Mouse (Mus musculus) hindbrain, embryonic 16.5 days (tissue): ENCODE results near the gene Plekhg3. TPM values are rescaled to one million over a fixed set of nuclear protein-coding genes. Genes with fewer than 3 reads are reported as not detected.
A peak's percentile ranks its signal among the peaks of the same experiment; 100 is the strongest.

Experiments
- ATAC-seq: fragments of 200-750 bp; cut with Nextera tagmentation; 2 replicates; pipeline ENCODE4 v1.8.0; 2017; ENCODE audit warnings: moderate TSS enrichment, moderate library complexity
- H3K27ac ChIP-seq: fragments of 300-500 bp; sonication (generic); 2 replicates; pipeline ENCODE4 v1.5.1; 2014; ENCODE audit warnings: low read depth, mild to moderate bottlenecking, control low read depth, low read length, moderate library complexity
- H3K27me3 ChIP-seq: fragments of 300-500 bp; sonication (generic); replicated peaks from 2 replicates; pipeline ENCODE4 v1.6.1; 2014; ENCODE audit warnings: low read length; ENCODE audit not compliant: control insufficient read depth, insufficient read depth
- H3K36me3 ChIP-seq: fragments of 300-500 bp; sonication (generic); 2 replicates; pipeline ENCODE4 v1.6.1; 2014; ENCODE audit warnings: mild to moderate bottlenecking, low read length, moderate library complexity, mixed read lengths; ENCODE audit not compliant: control insufficient read depth, insufficient read depth
- H3K4me1 ChIP-seq: fragments of 300-500 bp; sonication (generic); 2 replicates; pipeline ENCODE4 v1.6.1; 2014; ENCODE audit warnings: low read depth, low read length; ENCODE audit not compliant: control insufficient read depth, insufficient read depth
- H3K4me2 ChIP-seq: fragments of 300-500 bp; sonication (generic); 2 replicates; pipeline ENCODE4 v1.6.1; 2014; ENCODE audit warnings: mild to moderate bottlenecking, low read length, control low read depth, moderate library complexity
- H3K4me3 ChIP-seq: fragments of 300-500 bp; sonication (generic); 2 replicates; pipeline ENCODE4 v1.5.1; 2014; ENCODE audit warnings: mild to moderate bottlenecking, low read length, control low read depth, moderate library complexity
- H3K9ac ChIP-seq: fragments of 300-500 bp; sonication (generic); 2 replicates; pipeline ENCODE4 v1.6.1; 2014; ENCODE audit warnings: low read depth, mild to moderate bottlenecking, control low read depth, low read length, moderate library complexity
- H3K9me3 ChIP-seq: fragments of 300-500 bp; sonication (generic); 2 replicates; pipeline ENCODE4 v1.6.1; 2014; ENCODE audit warnings: mild to moderate bottlenecking, low read length, moderate library complexity; ENCODE audit not compliant: control insufficient read depth
- WGBS: fragments of 180-500 bp; shearing (Covaris S2); extraction: QIAGEN DNeasy Blood & Tissue Kit; methylation state at CpG from one replicate; pipeline ENCODE4 v1.1.7; 2014; 5-methylcytosine and 5-hydroxymethylcytosine counted together
- polyA plus RNA-seq: library from polyadenylated mRNA; unstranded; fragments of >200 nt; fragmentation: Nextera tagmentation; extraction: Ambion mirVana; gene quantifications from 2 replicates; pipeline ENCODE4 v1.2.1, GENCODE M21; 2015

Gene Plekhg3
- polyA plus RNA-seq, 1 experiment from 2014 or later = 1.7 TPM

DNA sequence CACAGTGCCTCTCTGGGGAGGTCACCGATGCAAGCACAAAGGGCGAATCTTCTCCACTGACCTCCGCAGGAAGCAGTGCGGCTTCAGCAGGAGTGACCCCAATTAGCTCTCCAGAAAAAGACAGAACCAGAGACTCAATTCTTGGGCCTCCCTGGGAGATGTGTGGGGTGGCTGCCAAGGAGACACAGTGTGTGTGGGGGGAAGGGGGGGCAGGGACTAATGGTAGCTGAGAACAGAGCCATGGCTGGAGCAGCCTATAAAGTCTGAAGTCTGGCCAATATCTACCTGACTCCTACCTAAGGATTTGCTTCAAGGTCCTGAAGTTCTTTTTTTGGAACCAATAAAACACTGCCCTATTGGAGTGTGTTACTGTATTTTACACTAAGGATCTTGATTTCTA, 73.9 kb downstream of the Plekhg3 start:
- Histone ChIP-seq H3K4me2 (no peak overlapping the region), H3K36me3 (0 out of 2 replicates have a peak, but pooled peaks cover 2% of the 10 kb centered on the region), H3K9me3 (no peaks in the 10 kb centered on the region), H3K9ac (no peak overlapping the region), H3K4me1 (no peaks in the 10 kb centered on the region), H3K27ac (no peak overlapping the region), H3K27me3 (no peaks in the 10 kb centered on the region), H3K4me3 (no peak overlapping the region)
- ATAC-seq = no peak
- WGBS = 31% methylated on average over 4 of the region's 4 CpGs

DNA sequence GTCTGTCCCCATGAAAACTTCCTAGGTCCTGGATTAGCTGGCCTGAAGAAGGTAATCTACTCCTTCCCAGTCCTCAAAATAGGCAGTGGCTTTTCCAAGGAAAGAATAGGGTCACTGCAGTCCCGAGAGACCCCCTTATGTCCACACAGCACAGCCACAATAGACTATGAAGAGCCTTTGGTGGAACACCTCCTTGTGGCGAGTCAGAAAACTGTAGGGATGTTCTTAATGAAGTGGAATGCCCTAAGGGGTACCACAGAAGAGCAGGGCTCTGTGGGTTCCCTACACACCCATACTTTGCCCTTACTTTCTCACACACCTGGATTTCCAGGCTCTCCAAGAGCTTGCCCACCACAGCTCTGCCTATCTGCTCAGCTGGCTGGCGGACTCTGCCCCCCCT, 75.1 kb downstream of the Plekhg3 start:
- WGBS = 70% methylated on average over 3 of the region's 3 CpGs
- no peak for ATAC-seq
- H3K4me3 ChIP-seq = no peak overlapping the region
- H3K9me3 ChIP-seq = no peaks in the 10 kb centered on the region
- H3K4me1 ChIP-seq = no peaks in the 10 kb centered on the region
- no peak overlapping the region for H3K27ac ChIP-seq
- H3K27me3 ChIP-seq = no peaks in the 10 kb centered on the region
- no peak overlapping the region for H3K9ac ChIP-seq
- H3K4me2 ChIP-seq = no peak overlapping the region
- 0 out of 2 replicates have a peak, but pooled peaks cover 2% of the 10 kb centered on the region for H3K36me3 ChIP-seq

DNA sequence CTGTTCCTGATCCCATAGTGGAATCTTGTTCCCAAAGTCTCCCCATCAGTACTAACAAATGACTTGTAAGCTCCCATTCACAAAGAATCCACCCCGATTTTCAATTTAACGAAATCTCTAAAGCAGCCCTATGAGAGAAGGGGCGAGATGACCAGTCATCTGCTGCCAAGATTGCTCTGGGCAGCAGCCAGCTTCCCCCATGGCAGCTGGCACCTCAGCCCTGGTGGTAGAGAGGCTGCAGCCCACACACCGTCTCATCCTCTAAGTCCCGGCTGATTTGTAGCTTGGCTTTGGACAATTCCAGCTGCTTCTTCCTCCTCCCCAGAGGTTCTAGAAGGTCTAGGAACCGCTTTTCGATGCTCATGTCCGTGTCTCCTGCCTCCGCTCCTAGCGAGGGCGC, 77.5 kb downstream of the Plekhg3 start:
- no peaks in the 10 kb centered on the region for H3K36me3 ChIP-seq
- H3K4me2 ChIP-seq = no peak overlapping the region
- H3K9ac ChIP-seq = no peak overlapping the region
- H3K27me3 ChIP-seq = no peaks in the 10 kb centered on the region
- H3K9me3 ChIP-seq = no peaks in the 10 kb centered on the region
- no peak overlapping the region for H3K27ac ChIP-seq
- no peaks in the 10 kb centered on the region for H3K4me1 ChIP-seq
- H3K4me3 ChIP-seq = no peak overlapping the region
- peak; percentile 57; the same call in 1 of the 2 replicates for ATAC-seq
- WGBS = 69% methylated on average over 11 of the region's 11 CpGs

DNA sequence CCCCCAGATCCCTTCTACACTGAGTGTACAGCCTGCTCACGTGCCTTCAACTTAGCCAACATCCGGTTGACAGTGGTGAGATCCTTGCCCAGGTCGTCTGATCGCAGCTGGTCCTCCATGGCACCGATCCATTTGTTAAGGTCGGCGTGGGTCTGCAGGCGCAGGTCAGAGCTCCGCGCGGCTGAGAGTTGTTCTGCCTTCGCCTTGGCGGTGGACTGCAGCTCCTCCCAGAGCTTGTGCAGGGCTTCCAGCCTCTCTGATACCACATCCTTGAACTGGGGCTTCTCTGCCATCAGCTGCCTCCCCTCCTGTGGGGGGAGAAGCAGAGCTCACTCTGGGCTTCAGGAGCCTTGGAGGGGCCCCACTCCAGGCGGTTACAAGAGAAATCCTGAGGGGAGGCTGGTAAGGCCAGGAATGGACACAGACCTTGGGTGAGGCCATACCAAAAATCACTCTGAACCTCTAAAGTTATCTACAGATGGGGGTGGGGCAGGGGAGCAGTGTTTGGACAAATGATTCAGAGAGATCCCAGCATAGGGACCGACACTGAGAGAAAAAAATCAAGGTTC, 78.4 kb downstream of the Plekhg3 start:
- Histone ChIP-seq H3K4me1 (no peaks in the 10 kb centered on the region), H3K27ac (no peak overlapping the region), H3K4me3 (no peak overlapping the region), H3K9ac (no peak overlapping the region), H3K27me3 (no peaks in the 10 kb centered on the region), H3K9me3 (no peaks in the 10 kb centered on the region), H3K4me2 (no peak overlapping the region), H3K36me3 (no peaks in the 10 kb centered on the region)
- WGBS = 80% methylated on average over 15 of the region's 15 CpGs
- no peak for ATAC-seq

DNA sequence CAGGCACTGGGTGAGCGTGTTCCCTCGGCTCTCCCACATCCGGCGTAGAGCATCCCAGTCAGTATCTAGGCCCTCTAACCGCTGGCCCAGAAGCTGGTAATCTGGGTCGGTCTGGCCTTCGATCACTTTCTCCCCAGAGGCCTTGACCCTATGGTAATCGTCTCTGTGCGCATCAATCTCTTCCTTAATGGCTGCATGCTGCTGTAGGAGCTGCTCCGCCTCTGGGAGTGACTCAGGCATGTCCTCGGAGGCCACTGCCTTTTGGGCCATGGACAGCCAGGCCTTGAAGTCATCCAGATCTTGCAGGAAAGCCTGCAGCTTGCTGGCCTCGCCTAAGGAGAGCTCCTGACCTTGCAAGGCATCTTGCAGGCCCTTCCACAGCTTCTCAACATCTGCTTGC, 81.9 kb downstream of the Plekhg3 start:
- no peak overlapping the region for H3K27ac ChIP-seq
- no peaks in the 10 kb centered on the region for H3K27me3 ChIP-seq
- no peaks in the 10 kb centered on the region for H3K9me3 ChIP-seq
- no peak overlapping the region for H3K4me2 ChIP-seq
- 84% methylated on average over 12 of the region's 12 CpGs for WGBS
- H3K9ac ChIP-seq = no peak overlapping the region
- no peaks in the 10 kb centered on the region for H3K4me1 ChIP-seq
- H3K4me3 ChIP-seq = no peak overlapping the region
- no peaks in the 10 kb centered on the region for H3K36me3 ChIP-seq
- ATAC-seq = no peak

DNA sequence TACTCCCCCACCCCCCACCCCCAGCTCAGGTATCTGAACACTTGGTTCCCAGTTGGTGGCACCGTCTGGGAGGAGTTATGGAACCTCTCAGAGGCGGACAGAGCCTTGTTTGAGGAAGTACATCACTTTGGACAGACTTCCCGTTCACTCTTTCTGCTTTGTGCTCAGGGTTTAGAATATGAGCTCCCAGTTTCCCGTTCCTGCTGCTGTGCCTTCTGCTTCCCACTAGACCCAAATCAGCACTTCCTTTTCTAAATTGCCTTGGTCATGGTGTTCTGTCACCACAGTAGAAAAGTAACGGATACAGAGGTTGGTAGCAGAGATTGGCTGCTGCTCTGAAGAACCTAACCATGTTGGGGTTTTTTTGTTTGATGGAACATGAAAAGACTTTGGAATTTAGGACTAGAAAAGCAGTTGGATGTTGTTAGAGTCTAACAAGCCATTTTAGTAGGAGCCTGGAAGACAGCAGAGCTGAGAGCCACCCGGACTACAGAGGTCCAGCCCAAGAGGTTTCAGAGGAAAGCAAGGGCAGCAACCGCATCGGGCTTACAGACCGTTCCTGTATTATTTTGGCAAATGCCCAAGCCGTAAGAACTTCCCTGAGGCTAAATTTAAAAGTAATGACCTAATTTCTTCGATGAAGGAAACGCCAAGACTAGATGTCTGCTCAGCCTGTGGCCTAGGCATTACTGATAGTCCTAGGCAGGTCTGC, 84.3 kb downstream of the Plekhg3 start:
- H3K27me3 ChIP-seq = no peaks in the 10 kb centered on the region
- no peak overlapping the region for H3K9ac ChIP-seq
- no peaks in the 10 kb centered on the region for H3K9me3 ChIP-seq
- H3K27ac ChIP-seq = no peak overlapping the region
- no peak overlapping the region for H3K4me2 ChIP-seq
- no peak overlapping the region for H3K4me3 ChIP-seq
- ATAC-seq = no peak
- no peaks in the 10 kb centered on the region for H3K36me3 ChIP-seq
- no peaks in the 10 kb centered on the region for H3K4me1 ChIP-seq
- 60% methylated on average over 12 of the region's 12 CpGs for WGBS

DNA sequence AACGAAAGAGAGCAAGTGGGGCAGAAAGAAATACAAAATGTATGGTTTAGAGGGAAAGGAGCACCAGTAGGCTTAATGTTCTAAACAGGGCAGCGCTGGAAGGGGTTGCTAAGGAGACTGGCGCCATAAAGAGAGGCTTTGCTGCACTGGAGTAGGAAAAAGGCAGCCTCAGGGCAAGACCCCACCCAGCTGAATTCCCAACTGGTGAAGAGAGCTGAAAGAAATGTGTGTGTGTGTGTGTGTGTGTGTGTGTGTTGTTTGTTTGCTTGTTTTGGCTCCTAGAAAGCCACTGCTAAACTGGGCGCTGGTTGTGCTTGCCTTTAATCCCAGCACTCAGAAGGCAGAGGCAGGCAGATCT, 84.9 kb downstream of the Plekhg3 start:
- H3K9me3 ChIP-seq = no peaks in the 10 kb centered on the region
- no peaks in the 10 kb centered on the region for H3K27me3 ChIP-seq
- ATAC-seq = no peak
- H3K4me2 ChIP-seq = no peak overlapping the region
- no peak overlapping the region for H3K9ac ChIP-seq
- H3K36me3 ChIP-seq = no peaks in the 10 kb centered on the region
- H3K4me1 ChIP-seq = no peaks in the 10 kb centered on the region
- H3K4me3 ChIP-seq = no peak overlapping the region
- H3K27ac ChIP-seq = no peak overlapping the region
- 72% methylated on average over 4 of the region's 4 CpGs for WGBS

DNA sequence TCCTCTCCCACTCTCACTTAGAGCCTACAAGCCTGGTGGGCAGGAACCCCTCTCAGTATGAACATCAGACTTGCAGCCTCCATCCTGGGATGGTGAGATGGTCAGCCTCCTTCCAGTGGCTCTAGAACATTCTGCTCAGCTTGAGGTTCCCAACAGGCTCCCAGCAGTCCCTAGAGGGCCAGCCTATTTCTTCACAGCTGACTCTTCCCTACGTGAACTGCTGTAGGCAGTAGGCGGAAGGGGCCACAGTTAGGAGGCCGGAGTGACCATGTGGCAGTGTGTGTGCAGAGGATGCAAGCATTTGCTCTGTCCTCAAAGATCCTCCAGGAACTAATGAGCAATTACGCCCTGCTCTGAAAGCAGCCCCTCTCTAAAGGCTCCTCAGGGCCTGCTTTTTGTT, 87.5 kb downstream of the Plekhg3 start:
- Histone ChIP-seq H3K4me3 (no peak overlapping the region), H3K4me2 (no peak overlapping the region), H3K27ac (no peak overlapping the region), H3K9ac (no peak overlapping the region), H3K9me3 (no peaks in the 10 kb centered on the region), H3K4me1 (no peaks in the 10 kb centered on the region), H3K36me3 (peaks cover 4% of the 10 kb centered on the region; the same call in 1 of the 2 replicates), H3K27me3 (no peaks in the 10 kb centered on the region)
- peak; percentile 43; the same call in 1 of the 2 replicates for ATAC-seq
- WGBS = 61% methylated on average over 4 of the region's 4 CpGs

DNA sequence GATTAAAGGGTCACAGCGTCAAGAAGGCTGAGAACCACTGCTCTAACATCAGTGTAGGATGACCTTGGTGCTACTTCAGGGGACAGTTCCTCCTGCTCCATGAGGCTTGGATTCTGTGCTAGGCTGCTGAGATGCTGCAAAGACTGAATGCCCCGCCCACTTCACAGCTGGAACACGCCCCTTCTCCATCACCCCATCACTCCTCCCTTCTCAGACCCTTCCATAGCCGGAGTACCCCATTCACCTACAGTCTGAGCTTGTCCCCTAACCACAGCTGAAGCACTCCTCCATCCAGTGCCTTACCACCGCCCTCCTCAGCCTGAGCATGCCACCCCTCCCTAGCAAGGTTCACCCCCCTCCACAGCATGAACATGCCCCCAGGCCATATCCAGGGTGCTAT, 89.2 kb downstream of the Plekhg3 start:
- 57% methylated on average over 5 of the region's 5 CpGs for WGBS
- H3K9me3 ChIP-seq = no peaks in the 10 kb centered on the region
- no peak overlapping the region for H3K9ac ChIP-seq
- no peak for ATAC-seq
- H3K4me1 ChIP-seq = no peaks in the 10 kb centered on the region
- no peaks in the 10 kb centered on the region for H3K27me3 ChIP-seq
- peaks cover 4% of the 10 kb centered on the region; the same call in 1 of the 2 replicates for H3K36me3 ChIP-seq
- no peak overlapping the region for H3K4me2 ChIP-seq
- H3K4me3 ChIP-seq = no peak overlapping the region
- no peak overlapping the region for H3K27ac ChIP-seq
